Mouse (Mus musculus) E14TG2a.4 (cell line): Measurements from ENCODE around the gene Ntng2.

Experiments
- H3K27me3 ChIP-seq: 2 replicates; pipeline ENCODE4 v1.6.1; 2014; ENCODE audit warnings: low read length, control low read depth; ENCODE audit not compliant: insufficient read depth
- H3K36me3 ChIP-seq: 2 replicates; pipeline ENCODE4 v1.6.1; 2014; ENCODE audit warnings: low read length, control low read depth; ENCODE audit not compliant: insufficient read depth
- H3K4me1 ChIP-seq: replicated peaks from 2 replicates; pipeline ENCODE4 v1.6.1; 2014; ENCODE audit warnings: low read depth, low read length, control low read depth
- H3K4me3 ChIP-seq: replicated peaks from 2 replicates; pipeline ENCODE4 v1.5.1; 2014; ENCODE audit warnings: mild to moderate bottlenecking, low read length
- H3K9me3 ChIP-seq: 2 replicates; pipeline ENCODE4 v1.6.1; 2014; ENCODE audit warnings: low read length, control low read depth
- CTCF ChIP-seq: conservative IDR thresholded peaks from 2 replicates; pipeline ENCODE4 v1.5.1; 2014; ENCODE audit warnings: low read length
- NANOG ChIP-seq: IDR thresholded peaks from 2 replicates; pipeline ENCODE4 v1.6.1; 2014; ENCODE audit warnings: borderline replicate concordance, low read length, mixed read lengths
- POU5F1 ChIP-seq: IDR thresholded peaks from 2 replicates; pipeline ENCODE4 v1.6.1; 2014; ENCODE audit warnings: low read length, borderline replicate concordance

Ntng2 gene

GRCm38 (mm10) chr2:29230191-29230835 is 22.5 kb downstream of the Ntng2 start:
- H3K4me3 ChIP-seq = no peak overlapping the region
- H3K27me3 ChIP-seq = peaks cover 43% of the 10 kb centered on the region
- TF ChIP-seq CTCF (no peak), NANOG (no peak), POU5F1 (no peak)

GRCm38 (mm10) chr2:29226671-29227070 is 26.1 kb downstream of the Ntng2 start:
- H3K36me3 ChIP-seq = no peaks in the 10 kb centered on the region
- H3K4me3 ChIP-seq = no peak overlapping the region
- H3K27me3 ChIP-seq = peaks cover 24% of the 10 kb centered on the region
- H3K4me1 ChIP-seq = peaks cover 29% of the 10 kb centered on the region
- no peaks in the 10 kb centered on the region for H3K9me3 ChIP-seq
- TF ChIP-seq NANOG (no peak), POU5F1 (no peak), CTCF (no peak)

More at GRCm38 (mm10) chr2:29230191-29230835, 22.5 kb downstream of the Ntng2 start:
- Histone ChIP-seq H3K36me3 (no peaks in the 10 kb centered on the region), H3K9me3 (no peaks in the 10 kb centered on the region), H3K4me1 (no peaks in the 10 kb centered on the region)

DNA sequence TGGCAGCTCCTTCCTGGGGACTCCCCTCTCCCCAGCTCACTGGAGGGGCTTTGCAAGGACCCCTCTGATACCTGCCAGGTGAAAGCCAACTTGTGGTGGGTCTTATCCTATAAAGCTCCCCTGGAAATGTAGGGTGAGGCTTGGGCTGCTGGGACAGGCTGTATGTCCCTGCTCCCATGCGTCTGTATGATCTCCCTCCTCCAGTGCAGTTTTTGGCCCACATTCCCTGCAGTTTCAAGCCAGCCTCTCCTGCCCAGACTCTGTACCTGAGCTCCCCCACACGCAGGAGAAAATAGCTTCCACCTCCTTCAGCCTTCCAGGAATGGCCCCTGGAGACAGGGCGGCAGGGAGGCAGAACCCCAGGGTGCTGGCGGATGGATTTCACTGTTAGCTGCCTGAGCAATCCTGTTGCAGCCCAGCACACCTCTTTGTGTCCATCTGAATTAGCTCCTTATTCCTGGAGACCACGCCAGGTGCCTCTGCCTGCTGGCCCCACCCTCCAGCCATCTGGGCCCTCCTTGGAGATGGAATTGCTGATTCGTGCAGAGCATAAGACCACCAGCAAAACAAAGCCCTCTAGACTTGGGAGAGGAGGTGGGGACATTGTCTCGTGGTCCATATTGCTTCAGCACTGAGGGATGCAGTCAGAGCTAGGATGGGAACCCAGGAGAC is 29.1 kb downstream of the Ntng2 start:
- Histone ChIP-seq H3K9me3 (no peaks in the 10 kb centered on the region), H3K27me3 (peaks cover 7% of the 10 kb centered on the region), H3K36me3 (no peaks in the 10 kb centered on the region), H3K4me3 (peak overlapping the region; percentile 61), H3K4me1 (peaks cover 31% of the 10 kb centered on the region)
- TF ChIP-seq NANOG (no peak), CTCF (no peak)

- no peak overlapping the region for H3K4me3 ChIP-seq
- H3K27me3 ChIP-seq = 0 out of 2 replicates have a peak, but pooled peaks cover 3% of the 10 kb centered on the region
- H3K4me1 ChIP-seq = peaks cover 32% of the 10 kb centered on the region
- no peaks in the 10 kb centered on the region for H3K36me3 ChIP-seq
- no peak for TF ChIP-seq NANOG
- TF ChIP-seq CTCF = no peak
- TF ChIP-seq POU5F1 = no peak
- H3K9me3 ChIP-seq = no peaks in the 10 kb centered on the region
Measured at GRCm38 (mm10) chr2:29222302-29222701, 30.5 kb downstream of the Ntng2 start.

GRCm38 (mm10) chr2:29218831-29219230 is 34.0 kb downstream of the Ntng2 start:
- TF ChIP-seq NANOG (no peak), CTCF (no peak), POU5F1 (no peak)

DNA sequence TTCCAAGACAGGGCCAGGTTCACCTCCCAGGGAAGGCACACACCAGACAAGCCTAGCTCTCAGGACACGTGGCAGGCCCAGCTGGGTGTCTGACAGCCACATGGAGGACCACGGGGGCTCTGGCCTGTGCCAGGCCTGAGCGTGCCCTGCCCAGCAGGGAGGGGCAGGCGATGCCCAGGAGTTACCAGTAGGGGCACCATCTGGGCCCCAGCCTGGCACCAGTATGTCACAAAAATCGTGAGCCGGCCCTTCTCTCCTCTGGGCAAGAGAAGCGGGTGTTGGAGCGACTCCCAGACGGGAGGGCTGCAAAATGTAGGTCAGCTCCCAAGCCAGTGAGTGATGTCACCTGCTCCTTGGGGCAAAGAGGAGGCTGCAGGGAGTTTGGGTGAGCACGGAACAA is 34.9 kb downstream of the Ntng2 start:
- no peaks in the 10 kb centered on the region for H3K36me3 ChIP-seq
- peaks cover 16% of the 10 kb centered on the region for H3K4me1 ChIP-seq
- no peak for TF ChIP-seq NANOG
- no peak for TF ChIP-seq CTCF
- TF ChIP-seq POU5F1 = no peak
- no peaks in the 10 kb centered on the region for H3K9me3 ChIP-seq
- 0 out of 2 replicates have a peak, but pooled peaks cover 3% of the 10 kb centered on the region for H3K27me3 ChIP-seq
- H3K4me3 ChIP-seq = no peak overlapping the region

More at GRCm38 (mm10) chr2:29218831-29219230, 34.0 kb downstream of the Ntng2 start:
- 0 out of 2 replicates have a peak, but pooled peaks cover 3% of the 10 kb centered on the region for H3K27me3 ChIP-seq
- no peaks in the 10 kb centered on the region for H3K9me3 ChIP-seq
- H3K4me3 ChIP-seq = no peak overlapping the region
- no peaks in the 10 kb centered on the region for H3K36me3 ChIP-seq
- H3K4me1 ChIP-seq = peaks cover 25% of the 10 kb centered on the region

DNA sequence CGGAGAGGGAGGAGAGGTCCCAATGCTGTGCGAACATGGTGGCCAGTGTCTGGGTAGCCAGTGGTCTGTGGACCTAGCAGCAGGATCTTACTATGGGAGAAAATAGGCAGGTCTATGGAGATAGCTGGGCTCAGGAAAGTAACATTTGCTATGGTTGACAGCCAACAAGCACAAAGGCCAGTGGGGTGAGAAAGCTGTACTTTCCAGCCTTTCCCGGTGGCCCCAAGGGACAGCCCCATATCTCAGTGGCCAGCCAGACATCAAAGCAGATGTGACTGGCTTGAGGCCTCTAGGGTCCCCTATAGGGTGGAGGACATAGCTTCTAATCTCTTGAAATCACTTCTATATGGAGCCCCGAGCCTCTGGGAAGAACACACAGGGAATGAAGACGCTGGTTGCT is 35.8 kb downstream of the Ntng2 start:
- Histone ChIP-seq H3K9me3 (no peaks in the 10 kb centered on the region), H3K4me1 (peaks cover 9% of the 10 kb centered on the region), H3K36me3 (no peaks in the 10 kb centered on the region), H3K4me3 (no peak overlapping the region), H3K27me3 (0 out of 2 replicates have a peak, but pooled peaks cover 3% of the 10 kb centered on the region)
- TF ChIP-seq NANOG = no peak
- TF ChIP-seq CTCF = no peak
- no peak for TF ChIP-seq POU5F1

- Histone ChIP-seq H3K4me3 (no peak overlapping the region), H3K9me3 (no peaks in the 10 kb centered on the region), H3K36me3 (no peaks in the 10 kb centered on the region), H3K27me3 (0 out of 2 replicates have a peak, but pooled peaks cover 3% of the 10 kb centered on the region), H3K4me1 (peaks cover 6% of the 10 kb centered on the region; the same call in 1 of the 2 replicates)
- peak; percentile 42 for TF ChIP-seq CTCF
- TF ChIP-seq POU5F1 = no peak
Measured at GRCm38 (mm10) chr2:29216286-29217012, 36.4 kb downstream of the Ntng2 start.
